Mouse (Mus musculus): ENCODE results near the gene Syt8.
A peak's percentile ranks its signal among the peaks of the same experiment; 100 is the strongest.

Syt8 gene

GRCm38 (mm10) chr7:142476271-142476670 is 41.6 kb downstream of the Syt8 start:
- DNase-seq (ENCODE audit: low spot score) = no peak

DNA sequence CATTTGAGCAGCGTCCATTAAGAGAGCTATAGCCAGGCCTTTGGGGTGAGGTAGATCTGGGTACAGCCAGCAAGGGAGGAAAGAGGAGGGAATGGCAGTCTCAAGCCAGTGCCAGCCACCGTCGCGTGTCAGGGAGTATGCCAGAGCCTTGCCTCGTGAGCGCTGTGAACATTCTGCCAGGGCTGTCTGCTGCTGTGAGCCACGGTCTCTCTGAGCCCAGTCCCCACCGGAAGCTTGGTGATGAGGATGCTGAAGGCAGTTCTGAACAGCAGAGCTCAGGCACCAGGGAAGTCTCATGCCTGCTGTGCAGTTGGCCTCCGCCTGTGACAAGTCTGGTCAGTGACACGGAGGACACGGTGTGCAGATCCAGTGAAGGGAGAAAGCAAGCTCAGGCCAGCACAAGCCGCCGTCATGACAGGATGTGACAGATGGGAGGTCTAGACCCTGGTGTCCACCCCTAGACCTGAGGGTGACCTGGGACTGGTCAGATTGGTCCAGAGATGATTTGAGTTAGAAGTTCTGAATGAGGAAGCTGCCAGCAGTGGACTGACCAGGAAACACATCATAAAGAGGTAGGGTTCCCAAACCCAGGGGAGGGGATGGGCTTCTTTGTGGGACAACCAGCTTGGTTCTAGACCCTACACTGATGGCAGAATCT is 42.3 kb downstream of the Syt8 start:
- no peak for DNase-seq (ENCODE audit: low spot score)

- DNase-seq (ENCODE audit: low spot score) = no peak
These were observed 43.4 kb downstream of the Syt8 start for GRCm38 (mm10) chr7:142478001-142478400.

DNA sequence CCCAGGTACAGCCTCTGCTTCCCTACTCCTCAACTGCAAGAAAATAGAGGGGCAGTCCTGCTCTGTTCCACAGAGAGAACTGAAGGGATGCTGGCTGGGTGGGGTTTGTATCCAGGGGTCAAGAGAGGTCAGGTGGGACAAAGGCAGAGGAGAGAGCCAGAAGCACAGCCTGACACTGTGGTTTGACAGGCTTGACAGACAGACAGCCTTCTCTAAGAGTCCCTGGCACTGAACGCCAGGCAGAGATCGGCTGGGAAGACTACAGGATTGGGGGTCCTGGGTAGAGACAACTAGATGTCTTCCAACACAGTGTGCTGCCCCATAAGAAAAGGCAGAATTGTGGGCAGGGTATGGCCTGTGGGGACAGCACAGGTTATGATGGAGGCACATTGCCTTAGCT is 43.9 kb downstream of the Syt8 start:
- no peak for DNase-seq (ENCODE audit: low spot score)

- DNase-seq (ENCODE audit: low spot score) = no peak
These were observed 44.7 kb downstream of the Syt8 start for GRCm38 (mm10) chr7:142479307-142479706.

DNA sequence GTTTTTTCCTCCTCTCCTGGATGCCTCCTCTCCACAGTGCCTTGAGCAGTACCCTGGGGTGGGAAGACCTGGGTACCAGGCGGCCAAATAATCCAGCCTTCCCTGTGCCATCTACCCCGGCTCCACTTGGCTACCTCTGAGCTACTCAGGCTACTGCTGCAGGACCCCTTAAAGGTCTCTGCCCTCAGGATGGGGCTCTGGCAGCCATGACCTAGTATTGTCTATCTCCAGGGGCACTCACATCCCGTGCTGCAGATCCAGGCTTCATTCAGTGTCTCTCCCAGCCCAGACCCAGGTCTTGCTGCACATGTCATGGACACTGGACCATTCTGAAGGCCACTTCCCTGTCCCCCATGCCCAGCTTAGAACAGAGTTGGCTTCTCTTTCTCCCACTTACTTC is 45.2 kb downstream of the Syt8 start:
- DNase-seq (ENCODE audit: low spot score) = no peak

- no peak for DNase-seq (ENCODE audit: low spot score)
These were observed 46.0 kb downstream of the Syt8 start for GRCm38 (mm10) chr7:142480661-142481060.

- DNase-seq (ENCODE audit: low spot score) = no peak
These were observed 46.5 kb downstream of the Syt8 start for GRCm38 (mm10) chr7:142481186-142481567.

DNA sequence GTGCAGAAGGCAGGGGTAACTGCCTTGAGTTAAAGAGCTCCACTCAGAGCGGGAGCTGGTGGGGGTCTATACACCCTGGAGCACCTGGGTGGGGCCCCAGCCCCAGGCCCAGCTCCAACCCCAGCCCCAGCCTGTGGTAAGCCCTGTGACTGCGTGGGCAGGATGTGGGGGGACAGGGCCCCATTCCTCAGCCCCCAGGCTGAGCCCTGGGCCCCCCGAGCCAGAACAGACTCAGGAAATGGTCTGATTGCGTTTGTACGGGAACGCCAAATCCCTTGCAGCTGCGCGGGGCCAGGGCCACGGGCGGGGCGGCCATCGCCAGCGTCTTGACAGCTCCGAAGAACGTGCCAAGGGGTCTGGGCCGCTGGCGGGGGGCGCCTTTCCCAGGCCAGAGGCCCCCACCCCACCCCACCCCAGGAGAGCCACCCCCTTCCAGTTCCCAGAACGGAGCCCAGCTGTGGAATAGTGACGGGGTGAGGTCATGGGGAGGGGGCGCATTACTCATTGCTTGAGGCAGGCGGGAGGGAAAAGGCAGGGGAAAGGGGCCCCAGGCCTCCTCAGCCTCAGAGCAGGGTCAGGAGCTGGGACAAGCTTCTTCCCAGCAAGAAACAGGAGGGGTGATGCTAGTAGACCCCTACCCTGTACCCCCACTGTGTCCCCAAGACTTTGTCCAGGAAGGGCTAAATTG is 47.1 kb downstream of the Syt8 start:
- peak; percentile 55 for DNase-seq (ENCODE audit: low spot score)

DNA sequence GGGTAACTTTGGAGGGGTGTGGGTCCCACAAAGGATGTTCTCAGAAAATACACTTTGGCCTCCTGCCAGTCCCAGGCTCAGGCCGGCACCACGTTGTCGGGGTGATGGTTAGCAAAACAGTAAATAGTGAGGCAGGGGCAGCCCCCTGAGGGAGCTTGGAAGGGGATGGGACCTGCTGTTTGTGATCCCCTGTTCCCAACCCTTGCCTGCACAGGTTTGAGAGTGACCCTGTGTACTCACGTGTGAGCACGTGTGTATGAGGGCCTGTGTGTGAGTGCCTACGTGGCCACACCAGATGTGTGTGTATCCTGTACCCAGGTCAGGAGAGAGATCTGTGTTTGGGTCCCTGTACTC is 47.6 kb downstream of the Syt8 start:
- DNase-seq (ENCODE audit: low spot score) = no peak

DNA sequence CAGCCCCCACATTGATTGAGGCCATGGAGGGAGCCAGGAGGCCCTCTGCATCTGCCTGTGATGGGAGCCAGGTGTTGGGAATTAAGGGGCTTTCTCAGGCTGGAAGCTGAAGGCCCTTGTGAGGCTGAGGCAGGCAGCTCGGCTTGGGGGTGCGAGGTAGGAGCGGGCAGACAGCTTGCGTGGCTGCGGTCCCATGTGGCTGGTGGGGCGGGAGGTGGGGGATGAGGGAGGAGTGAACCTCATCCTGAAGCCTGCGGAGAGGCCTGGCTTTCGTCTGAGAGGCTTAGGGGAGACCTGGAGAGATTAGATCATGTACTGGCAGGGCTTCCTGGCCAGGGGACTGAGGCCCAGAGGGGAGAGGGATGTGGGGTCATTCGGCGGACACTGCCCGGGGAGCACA is 48.5 kb downstream of the Syt8 start:
- DNase-seq (ENCODE audit: low spot score) = no peak

- no peak for DNase-seq (ENCODE audit: low spot score)
These were observed 50.1 kb downstream of the Syt8 start for GRCm38 (mm10) chr7:142484780-142485179.

- DNase-seq (ENCODE audit: low spot score) = no peak
These were observed 52.1 kb downstream of the Syt8 start for GRCm38 (mm10) chr7:142486751-142487162.

- no peak for DNase-seq (ENCODE audit: low spot score)
These were observed 52.8 kb downstream of the Syt8 start for GRCm38 (mm10) chr7:142487341-142487859.

DNA sequence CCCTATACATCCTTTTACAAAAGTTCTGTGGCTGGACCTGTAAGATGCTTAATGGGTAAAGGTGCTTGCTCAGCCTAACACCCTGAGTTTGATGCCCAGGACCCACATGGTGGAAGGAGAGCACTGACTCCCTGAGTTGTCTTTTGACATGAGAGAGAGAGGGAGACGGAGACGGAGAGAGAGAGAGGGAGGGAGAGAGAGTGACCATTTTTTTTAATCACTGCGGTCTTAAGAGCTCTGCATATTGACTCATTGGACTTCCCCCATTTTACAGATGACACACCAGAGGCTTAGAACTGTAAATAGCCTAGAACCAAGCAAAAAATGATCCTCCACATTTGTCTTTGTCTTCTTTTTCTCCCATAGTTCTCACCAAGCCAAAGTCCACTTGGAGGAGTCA is 53.4 kb downstream of the Syt8 start:
- no peak for DNase-seq (ENCODE audit: low spot score)
